Mouse (Mus musculus): ENCODE results near the gene Ykt6.
"Not testable (repeated sequence)": the region's sequence is repeated elsewhere in the genome, so short reads cannot be mapped to it uniquely, and the experiment has no call there.

DNA sequence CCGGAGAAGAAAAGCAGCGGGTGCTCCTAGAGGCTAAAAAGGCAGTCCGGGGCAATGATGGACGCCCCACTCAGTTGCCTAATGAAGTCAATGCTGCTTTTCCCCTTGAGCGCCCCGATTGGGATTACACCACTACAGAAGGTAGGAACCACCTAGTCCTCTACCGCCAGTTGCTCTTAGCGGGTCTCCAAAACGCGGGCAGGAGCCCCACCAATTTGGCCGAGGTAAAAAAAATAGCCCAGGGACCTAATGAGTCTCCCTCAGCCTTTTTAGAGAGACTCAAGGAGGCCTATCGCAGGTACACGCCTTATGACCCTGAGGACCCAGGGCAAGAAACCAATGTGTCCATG lies 52.3 kb downstream of the Ykt6 start:
- TF ChIP-seq TAL1, GATA1 (IDR thresholded peaks at IDR 0.05; ENCODE audit: low read length): not testable (repeated sequence)
